Mouse (Mus musculus): Measurements from ENCODE around the gene Ank3. TPM values are rescaled to one million over a fixed set of nuclear protein-coding genes. Genes with fewer than 3 reads are reported as not detected.

Gene Ank3
- polyA plus RNA-seq, 1 experiment from 2014 or later = 60.0 TPM

- no peaks in the 10 kb centered on the region for H3K36me3 ChIP-seq (ENCODE audit: control insufficient read depth, insufficient read depth, low read length)
- no peaks in the 10 kb centered on the region for H3K27me3 ChIP-seq (replicated peaks; ENCODE audit: control insufficient read depth, insufficient read depth, low read length)
- WGBS = 76% methylated on average over 11 of the region's 11 CpGs
- H3K9ac ChIP-seq (ENCODE audit: low read length) = peak overlapping the region; percentile 64
- DNase-seq (ENCODE audit: low spot score) (no peak), ATAC-seq (no peak)
- H3K9me3 ChIP-seq (replicated peaks; ENCODE audit: control insufficient read depth, low read length) = no peaks in the 10 kb centered on the region
- H3K27ac ChIP-seq (ENCODE audit: low read depth, low read length) = peak overlapping the region; percentile 10; the same call in 1 of the 2 replicates
- H3K4me2 ChIP-seq (ENCODE audit: low read length) = peak overlapping the region; percentile 62
- peaks cover 26% of the 10 kb centered on the region for H3K4me1 ChIP-seq (ENCODE audit: control insufficient read depth, insufficient read depth, low read length)
- peak overlapping the region; percentile 39 for H3K4me3 ChIP-seq (ENCODE audit: low read depth, low read length)
Observed at GRCm38 (mm10) chr10:69707844-69708550, 309.4 kb downstream of the Ank3 start.

- Histone ChIP-seq H3K4me1 (ENCODE audit: control insufficient read depth, insufficient read depth, low read length) (peaks cover 26% of the 10 kb centered on the region), H3K4me3 (ENCODE audit: low read depth, low read length) (no peak overlapping the region), H3K4me2 (ENCODE audit: low read length) (no peak overlapping the region; the same call in 1 of the 2 replicates), H3K27me3 (replicated peaks; ENCODE audit: control insufficient read depth, insufficient read depth, low read length) (no peaks in the 10 kb centered on the region), H3K9ac (ENCODE audit: low read length) (no peak overlapping the region), H3K27ac (ENCODE audit: low read depth, low read length) (no peak overlapping the region), H3K9me3 (replicated peaks; ENCODE audit: control insufficient read depth, low read length) (no peaks in the 10 kb centered on the region), H3K36me3 (ENCODE audit: control insufficient read depth, insufficient read depth, low read length) (no peaks in the 10 kb centered on the region)
- WGBS = 83% methylated on average over 2 of the region's 2 CpGs
- DNase-seq (ENCODE audit: low spot score) (no peak), ATAC-seq (no peak)
Observed at GRCm38 (mm10) chr10:69709631-69710030, 311.1 kb downstream of the Ank3 start.

- DNase-seq (ENCODE audit: low spot score) = no peak
- H3K4me1 ChIP-seq (ENCODE audit: control insufficient read depth, insufficient read depth, low read length) = peaks cover 21% of the 10 kb centered on the region
Observed at GRCm38 (mm10) chr10:69710802-69711201, 312.2 kb downstream of the Ank3 start.

GRCm38 (mm10) chr10:69716907-69717306 lies 318.3 kb downstream of the Ank3 start:
- whole genome bisulfite sequencing = 64% methylated on average over 4 of the region's 4 CpGs
- Histone ChIP-seq H3K27ac (ENCODE audit: low read depth, low read length) (no peak overlapping the region), H3K36me3 (ENCODE audit: control insufficient read depth, insufficient read depth, low read length) (no peaks in the 10 kb centered on the region), H3K9me3 (replicated peaks; ENCODE audit: control insufficient read depth, low read length) (no peaks in the 10 kb centered on the region), H3K27me3 (replicated peaks; ENCODE audit: control insufficient read depth, insufficient read depth, low read length) (no peaks in the 10 kb centered on the region), H3K4me3 (ENCODE audit: low read depth, low read length) (no peak overlapping the region), H3K4me2 (ENCODE audit: low read length) (no peak overlapping the region), H3K4me1 (ENCODE audit: control insufficient read depth, insufficient read depth, low read length) (peaks cover 34% of the 10 kb centered on the region), H3K9ac (ENCODE audit: low read length) (no peak overlapping the region)
- DNase-seq (ENCODE audit: low spot score) (peak; percentile 56), ATAC-seq (peak; percentile 52; the same call in 1 of the 2 replicates)

More at GRCm38 (mm10) chr10:69710802-69711201, 312.2 kb downstream of the Ank3 start:
- no peaks in the 10 kb centered on the region for H3K27me3 ChIP-seq (replicated peaks; ENCODE audit: control insufficient read depth, insufficient read depth, low read length)
- no peak overlapping the region for H3K27ac ChIP-seq (ENCODE audit: low read depth, low read length)
- no peaks in the 10 kb centered on the region for H3K36me3 ChIP-seq (ENCODE audit: control insufficient read depth, insufficient read depth, low read length)
- ATAC-seq = no peak
- H3K9ac ChIP-seq (ENCODE audit: low read length) = no peak overlapping the region
- no peak overlapping the region for H3K4me3 ChIP-seq (ENCODE audit: low read depth, low read length)
- H3K9me3 ChIP-seq (replicated peaks; ENCODE audit: control insufficient read depth, low read length) = no peaks in the 10 kb centered on the region
- WGBS = 75% methylated on average over 5 of the region's 5 CpGs
- no peak overlapping the region for H3K4me2 ChIP-seq (ENCODE audit: low read length)

GRCm38 (mm10) chr10:69719421-69719820 lies 320.8 kb downstream of the Ank3 start:
- 6% methylated on average over 5 of the region's 5 CpGs for WGBS
- Histone ChIP-seq H3K27ac (ENCODE audit: low read depth, low read length) (peak overlapping the region; percentile 49; the same call in 1 of the 2 replicates), H3K36me3 (ENCODE audit: control insufficient read depth, insufficient read depth, low read length) (no peaks in the 10 kb centered on the region), H3K4me3 (ENCODE audit: low read depth, low read length) (no peak overlapping the region), H3K27me3 (replicated peaks; ENCODE audit: control insufficient read depth, insufficient read depth, low read length) (no peaks in the 10 kb centered on the region), H3K4me1 (ENCODE audit: control insufficient read depth, insufficient read depth, low read length) (peaks cover 31% of the 10 kb centered on the region), H3K9ac (ENCODE audit: low read length) (no peak overlapping the region), H3K4me2 (ENCODE audit: low read length) (peak overlapping the region; percentile 13; the same call in 1 of the 2 replicates), H3K9me3 (replicated peaks; ENCODE audit: control insufficient read depth, low read length) (no peaks in the 10 kb centered on the region)
- ATAC-seq (no peak), DNase-seq (ENCODE audit: low spot score) (peak; percentile 73)

GRCm38 (mm10) chr10:69719901-69720415 lies 321.4 kb downstream of the Ank3 start:
- WGBS = 17% methylated on average over 12 of the region's 12 CpGs
- Histone ChIP-seq H3K9ac (ENCODE audit: low read length) (no peak overlapping the region), H3K36me3 (ENCODE audit: control insufficient read depth, insufficient read depth, low read length) (no peaks in the 10 kb centered on the region), H3K27me3 (replicated peaks; ENCODE audit: control insufficient read depth, insufficient read depth, low read length) (no peaks in the 10 kb centered on the region), H3K4me3 (ENCODE audit: low read depth, low read length) (no peak overlapping the region), H3K4me1 (ENCODE audit: control insufficient read depth, insufficient read depth, low read length) (peaks cover 31% of the 10 kb centered on the region), H3K4me2 (ENCODE audit: low read length) (peak overlapping the region; percentile 13; the same call in 1 of the 2 replicates), H3K27ac (ENCODE audit: low read depth, low read length) (peak overlapping the region; percentile 49; the same call in 1 of the 2 replicates), H3K9me3 (replicated peaks; ENCODE audit: control insufficient read depth, low read length) (no peaks in the 10 kb centered on the region)
- DNase-seq (ENCODE audit: low spot score) = peak; percentile 77
- ATAC-seq = peak; percentile 49

GRCm38 (mm10) chr10:69720452-69720851 lies 321.9 kb downstream of the Ank3 start:
- peaks cover 31% of the 10 kb centered on the region for H3K4me1 ChIP-seq (ENCODE audit: control insufficient read depth, insufficient read depth, low read length)
- peak overlapping the region; percentile 49; the same call in 1 of the 2 replicates for H3K27ac ChIP-seq (ENCODE audit: low read depth, low read length)
- no peaks in the 10 kb centered on the region for H3K27me3 ChIP-seq (replicated peaks; ENCODE audit: control insufficient read depth, insufficient read depth, low read length)
- DNase-seq (ENCODE audit: low spot score) (no peak), ATAC-seq (no peak)
- H3K4me2 ChIP-seq (ENCODE audit: low read length) = peak overlapping the region; percentile 13; the same call in 1 of the 2 replicates
- no peak overlapping the region for H3K4me3 ChIP-seq (ENCODE audit: low read depth, low read length)
- H3K9ac ChIP-seq (ENCODE audit: low read length) = no peak overlapping the region
- H3K36me3 ChIP-seq (ENCODE audit: control insufficient read depth, insufficient read depth, low read length) = no peaks in the 10 kb centered on the region
- no peaks in the 10 kb centered on the region for H3K9me3 ChIP-seq (replicated peaks; ENCODE audit: control insufficient read depth, low read length)
- 35% methylated on average over 10 of the region's 10 CpGs for WGBS

- Histone ChIP-seq H3K4me2 (ENCODE audit: low read length) (no peak overlapping the region), H3K27ac (ENCODE audit: low read depth, low read length) (no peak overlapping the region), H3K9me3 (replicated peaks; ENCODE audit: control insufficient read depth, low read length) (no peaks in the 10 kb centered on the region), H3K36me3 (ENCODE audit: control insufficient read depth, insufficient read depth, low read length) (no peaks in the 10 kb centered on the region), H3K27me3 (replicated peaks; ENCODE audit: control insufficient read depth, insufficient read depth, low read length) (no peaks in the 10 kb centered on the region), H3K9ac (ENCODE audit: low read length) (no peak overlapping the region), H3K4me1 (ENCODE audit: control insufficient read depth, insufficient read depth, low read length) (peaks cover 31% of the 10 kb centered on the region), H3K4me3 (ENCODE audit: low read depth, low read length) (no peak overlapping the region)
- WGBS = 66% methylated on average over 6 of the region's 6 CpGs
- no peak for ATAC-seq
- DNase-seq (ENCODE audit: low spot score) = no peak
Observed at GRCm38 (mm10) chr10:69720899-69721490, 322.4 kb downstream of the Ank3 start.

GRCm38 (mm10) chr10:69724159-69724558 lies 325.6 kb downstream of the Ank3 start:
- peaks cover 25% of the 10 kb centered on the region for H3K4me1 ChIP-seq (ENCODE audit: control insufficient read depth, insufficient read depth, low read length)
- DNase-seq (ENCODE audit: low spot score) (no peak), ATAC-seq (no peak)
- H3K4me2 ChIP-seq (ENCODE audit: low read length) = no peak overlapping the region
- no peak overlapping the region for H3K27ac ChIP-seq (ENCODE audit: low read depth, low read length)
- H3K36me3 ChIP-seq (ENCODE audit: control insufficient read depth, insufficient read depth, low read length) = no peaks in the 10 kb centered on the region
- H3K27me3 ChIP-seq (replicated peaks; ENCODE audit: control insufficient read depth, insufficient read depth, low read length) = no peaks in the 10 kb centered on the region
- no peak overlapping the region for H3K9ac ChIP-seq (ENCODE audit: low read length)
- WGBS = 88% methylated on average over 4 of the region's 4 CpGs
- H3K4me3 ChIP-seq (ENCODE audit: low read depth, low read length) = no peak overlapping the region
- no peaks in the 10 kb centered on the region for H3K9me3 ChIP-seq (replicated peaks; ENCODE audit: control insufficient read depth, low read length)

Data from forebrain, embryonic 14.5 days (tissue).